Mouse (Mus musculus): ENCODE measurements around the gene Gtpbp10. TPM values are rescaled to one million over a fixed set of nuclear protein-coding genes. Genes with fewer than 3 reads are reported as not detected.

Gene Gtpbp10
- polyA plus RNA-seq, 1 experiment from 2014 or later = 32.8 TPM

DNA sequence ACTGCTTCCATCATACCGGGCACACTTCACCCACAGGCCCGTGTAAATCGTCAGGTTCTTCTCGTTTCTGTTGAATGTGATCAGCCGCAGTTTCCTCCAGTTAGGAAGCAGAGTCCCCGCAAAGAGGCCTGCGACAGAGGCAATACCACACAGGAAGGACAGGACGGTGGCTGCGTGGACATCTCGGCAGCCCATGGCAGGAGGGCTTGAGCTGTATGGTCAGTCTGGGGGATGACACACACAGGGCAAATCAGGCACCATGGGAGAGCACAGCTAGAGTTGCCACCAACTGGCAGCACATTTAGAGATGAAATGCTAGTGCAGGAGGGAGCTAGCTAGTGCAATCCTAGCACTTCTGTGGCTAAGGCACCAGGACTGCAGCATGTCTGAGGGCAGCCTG, 51.1 kb downstream of the Gtpbp10 start:
- DNase-seq (ENCODE audit: low spot score) (no peak), ATAC-seq (no peak; the same call in 1 of the 2 replicates)
- Histone ChIP-seq H3K9me3 (replicated peaks; ENCODE audit: control insufficient read depth, low read length) (no peaks in the 10 kb centered on the region), H3K4me1 (ENCODE audit: control insufficient read depth, insufficient read depth, low read length) (peaks cover 26% of the 10 kb centered on the region), H3K9ac (ENCODE audit: low read length) (peak overlapping the region; percentile 0; the same call in 1 of the 2 replicates), H3K36me3 (ENCODE audit: control insufficient read depth, insufficient read depth, low read length) (0 out of 2 replicates have a peak, but pooled peaks cover 3% of the 10 kb centered on the region), H3K4me2 (ENCODE audit: low read length) (peak overlapping the region; percentile 12), H3K27ac (ENCODE audit: low read depth, low read length) (no peak overlapping the region), H3K27me3 (replicated peaks; ENCODE audit: control insufficient read depth, insufficient read depth, low read length) (no peaks in the 10 kb centered on the region), H3K4me3 (ENCODE audit: low read depth, low read length) (no peak overlapping the region)
- 66% methylated on average over 10 of the region's 10 CpGs for WGBS

GRCm38 (mm10) chr5:5507701-5508225, 51.6 kb downstream of the Gtpbp10 start:
- no peak overlapping the region; the same call in 1 of the 2 replicates for H3K27ac ChIP-seq (ENCODE audit: low read depth, low read length)

DNA sequence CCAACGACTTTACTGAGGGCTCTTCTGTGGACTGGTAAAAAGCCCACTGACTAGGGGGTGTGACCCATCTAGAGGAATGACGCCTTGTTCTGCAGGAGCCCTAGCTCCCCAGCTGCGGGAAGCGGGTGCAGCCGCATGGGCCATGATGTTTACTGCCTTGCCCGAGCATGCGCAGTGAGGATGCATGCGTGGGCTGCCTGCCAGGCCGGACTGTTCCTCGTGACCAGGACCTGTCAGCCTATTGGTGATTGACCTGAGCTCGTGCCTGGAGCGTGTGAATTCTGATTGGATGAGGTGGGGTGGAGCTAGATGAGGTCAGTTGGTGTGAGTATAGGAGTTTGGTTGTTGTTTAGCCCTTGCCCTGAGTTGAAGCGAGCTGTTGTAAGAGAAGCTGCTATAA, 54.9 kb downstream of the Gtpbp10 start:
- H3K36me3 ChIP-seq (ENCODE audit: control insufficient read depth, insufficient read depth, low read length) = 0 out of 2 replicates have a peak, but pooled peaks cover 3% of the 10 kb centered on the region
- H3K9me3 ChIP-seq (replicated peaks; ENCODE audit: control insufficient read depth, low read length) = no peaks in the 10 kb centered on the region
- no peak overlapping the region for H3K4me3 ChIP-seq (ENCODE audit: low read depth, low read length)
- no peak for ATAC-seq
- no peak overlapping the region for H3K9ac ChIP-seq (ENCODE audit: low read length)
- H3K27ac ChIP-seq (ENCODE audit: low read depth, low read length) = no peak overlapping the region
- no peak overlapping the region for H3K4me2 ChIP-seq (ENCODE audit: low read length)
- no peak for DNase-seq (ENCODE audit: low spot score)
- H3K27me3 ChIP-seq (replicated peaks; ENCODE audit: control insufficient read depth, insufficient read depth, low read length) = no peaks in the 10 kb centered on the region
- WGBS = 93% methylated on average over 13 of the region's 13 CpGs
- H3K4me1 ChIP-seq (ENCODE audit: control insufficient read depth, insufficient read depth, low read length) = peaks cover 13% of the 10 kb centered on the region; the same call in 1 of the 2 replicates

More at GRCm38 (mm10) chr5:5507701-5508225, 51.6 kb downstream of the Gtpbp10 start:
- H3K4me2 ChIP-seq (ENCODE audit: low read length) = peak overlapping the region; percentile 12
- ATAC-seq (peak; percentile 73), DNase-seq (ENCODE audit: low spot score) (peak; percentile 75)
- no peak overlapping the region for H3K4me3 ChIP-seq (ENCODE audit: low read depth, low read length)
- peaks cover 26% of the 10 kb centered on the region for H3K4me1 ChIP-seq (ENCODE audit: control insufficient read depth, insufficient read depth, low read length)
- no peaks in the 10 kb centered on the region for H3K9me3 ChIP-seq (replicated peaks; ENCODE audit: control insufficient read depth, low read length)
- 19% methylated on average over 20 of the region's 20 CpGs for WGBS
- no peaks in the 10 kb centered on the region for H3K27me3 ChIP-seq (replicated peaks; ENCODE audit: control insufficient read depth, insufficient read depth, low read length)
- peak overlapping the region; percentile 0; the same call in 1 of the 2 replicates for H3K9ac ChIP-seq (ENCODE audit: low read length)
- 0 out of 2 replicates have a peak, but pooled peaks cover 3% of the 10 kb centered on the region for H3K36me3 ChIP-seq (ENCODE audit: control insufficient read depth, insufficient read depth, low read length)

DNA sequence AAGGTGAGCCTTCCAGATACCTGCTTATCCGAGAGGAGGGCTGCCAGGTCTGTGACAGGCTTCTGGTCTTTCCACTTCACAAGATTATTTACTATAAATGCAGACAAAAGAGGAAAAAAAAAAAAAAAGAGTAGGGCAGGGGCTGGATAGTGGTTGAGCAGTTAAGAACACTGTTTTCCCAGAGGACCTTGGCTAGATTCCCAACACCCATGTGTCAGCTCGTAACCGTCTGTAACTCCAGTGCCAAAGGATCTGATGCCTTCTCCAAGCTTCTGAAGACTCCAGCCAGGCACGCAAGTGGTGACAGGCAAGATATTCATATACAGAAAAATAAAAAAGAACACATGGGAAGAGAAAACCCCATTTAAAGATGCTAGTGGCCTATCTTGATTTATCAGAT, 56.0 kb downstream of the Gtpbp10 start:
- peaks cover 12% of the 10 kb centered on the region; the same call in 1 of the 2 replicates for H3K4me1 ChIP-seq (ENCODE audit: control insufficient read depth, insufficient read depth, low read length)
- H3K9ac ChIP-seq (ENCODE audit: low read length) = no peak overlapping the region
- H3K9me3 ChIP-seq (replicated peaks; ENCODE audit: control insufficient read depth, low read length) = no peaks in the 10 kb centered on the region
- H3K27ac ChIP-seq (ENCODE audit: low read depth, low read length) = no peak overlapping the region
- H3K4me2 ChIP-seq (ENCODE audit: low read length) = no peak overlapping the region
- ATAC-seq (no peak), DNase-seq (ENCODE audit: low spot score) (peak; percentile 43)
- no peak overlapping the region for H3K4me3 ChIP-seq (ENCODE audit: low read depth, low read length)
- H3K27me3 ChIP-seq (replicated peaks; ENCODE audit: control insufficient read depth, insufficient read depth, low read length) = no peaks in the 10 kb centered on the region
- 0 out of 2 replicates have a peak, but pooled peaks cover 3% of the 10 kb centered on the region for H3K36me3 ChIP-seq (ENCODE audit: control insufficient read depth, insufficient read depth, low read length)
- 61% methylated on average over 4 of the region's 4 CpGs for WGBS

DNA sequence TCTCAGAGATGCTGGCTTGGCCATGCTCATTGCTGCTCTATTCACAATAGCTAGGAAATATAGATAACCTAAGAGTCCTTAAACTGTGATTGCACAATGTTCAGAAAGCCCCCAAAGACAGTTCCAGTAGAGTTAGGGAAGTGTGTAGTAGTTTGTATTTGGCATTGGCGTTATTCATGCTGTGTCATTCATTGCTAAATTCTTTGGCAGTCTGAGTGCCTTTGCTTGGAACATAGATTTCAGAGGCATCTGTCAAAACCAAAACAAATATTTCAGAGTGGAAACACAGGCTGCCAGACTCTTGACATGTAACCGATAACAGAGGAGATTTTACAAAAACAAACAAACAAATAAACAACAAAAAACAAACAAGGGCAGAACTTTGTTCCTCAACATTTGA, 57.8 kb downstream of the Gtpbp10 start:
- 0 out of 2 replicates have a peak, but pooled peaks cover 3% of the 10 kb centered on the region for H3K27me3 ChIP-seq (replicated peaks; ENCODE audit: control insufficient read depth, insufficient read depth, low read length)
- no peak overlapping the region for H3K9ac ChIP-seq (ENCODE audit: low read length)
- no peaks in the 10 kb centered on the region for H3K9me3 ChIP-seq (replicated peaks; ENCODE audit: control insufficient read depth, low read length)
- DNase-seq (ENCODE audit: low spot score) (peak; percentile 67), ATAC-seq (peak; percentile 37; the same call in 1 of the 2 replicates)
- H3K27ac ChIP-seq (ENCODE audit: low read depth, low read length) = no peak overlapping the region
- H3K4me1 ChIP-seq (ENCODE audit: control insufficient read depth, insufficient read depth, low read length) = no peaks in the 10 kb centered on the region
- 66% methylated on average over 2 of the region's 2 CpGs for WGBS
- no peak overlapping the region for H3K4me2 ChIP-seq (ENCODE audit: low read length)
- 0 out of 2 replicates have a peak, but pooled peaks cover 3% of the 10 kb centered on the region for H3K36me3 ChIP-seq (ENCODE audit: control insufficient read depth, insufficient read depth, low read length)
- no peak overlapping the region for H3K4me3 ChIP-seq (ENCODE audit: low read depth, low read length)

DNA sequence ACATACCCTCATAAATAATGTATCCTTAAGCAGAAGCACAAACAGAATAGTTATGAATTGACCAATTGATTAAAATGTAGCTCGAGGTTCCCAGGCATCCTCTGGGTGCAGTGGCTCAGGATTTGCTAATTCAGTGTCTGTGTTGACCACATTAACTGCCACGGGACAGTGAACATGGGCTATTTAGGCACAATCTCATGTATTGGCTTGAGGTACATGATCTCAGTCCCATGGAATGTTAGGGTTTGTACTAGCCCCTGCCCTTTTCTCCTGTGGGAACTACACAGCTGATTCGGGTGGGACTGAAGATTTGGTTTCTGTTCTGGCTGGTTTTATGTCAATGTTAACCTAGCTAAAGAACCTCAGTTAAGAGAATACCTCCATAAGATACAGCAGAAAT, 62.9 kb downstream of the Gtpbp10 start:
- H3K9me3 ChIP-seq (replicated peaks; ENCODE audit: control insufficient read depth, low read length) = no peaks in the 10 kb centered on the region
- no peak overlapping the region for H3K27ac ChIP-seq (ENCODE audit: low read depth, low read length)
- ATAC-seq (peak; percentile 52; the same call in 1 of the 2 replicates), DNase-seq (ENCODE audit: low spot score) (no peak)
- 48% methylated on average over 3 of the region's 3 CpGs for WGBS
- no peaks in the 10 kb centered on the region for H3K4me1 ChIP-seq (ENCODE audit: control insufficient read depth, insufficient read depth, low read length)
- no peak overlapping the region for H3K4me2 ChIP-seq (ENCODE audit: low read length)
- H3K27me3 ChIP-seq (replicated peaks; ENCODE audit: control insufficient read depth, insufficient read depth, low read length) = 0 out of 2 replicates have a peak, but pooled peaks cover 4% of the 10 kb centered on the region
- no peaks in the 10 kb centered on the region for H3K36me3 ChIP-seq (ENCODE audit: control insufficient read depth, insufficient read depth, low read length)
- no peak overlapping the region for H3K4me3 ChIP-seq (ENCODE audit: low read depth, low read length)
- no peak overlapping the region for H3K9ac ChIP-seq (ENCODE audit: low read length)

- WGBS = 90% methylated on average over 4 of the region's 4 CpGs
- no peaks in the 10 kb centered on the region for H3K4me1 ChIP-seq (ENCODE audit: control insufficient read depth, insufficient read depth, low read length)
- H3K9me3 ChIP-seq (replicated peaks; ENCODE audit: control insufficient read depth, low read length) = no peaks in the 10 kb centered on the region
- 0 out of 2 replicates have a peak, but pooled peaks cover 4% of the 10 kb centered on the region for H3K27me3 ChIP-seq (replicated peaks; ENCODE audit: control insufficient read depth, insufficient read depth, low read length)
- H3K9ac ChIP-seq (ENCODE audit: low read length) = no peak overlapping the region
- H3K36me3 ChIP-seq (ENCODE audit: control insufficient read depth, insufficient read depth, low read length) = no peaks in the 10 kb centered on the region
- no peak overlapping the region for H3K4me2 ChIP-seq (ENCODE audit: low read length)
- no peak overlapping the region for H3K27ac ChIP-seq (ENCODE audit: low read depth, low read length)
- DNase-seq (ENCODE audit: low spot score) (no peak), ATAC-seq (no peak)
- H3K4me3 ChIP-seq (ENCODE audit: low read depth, low read length) = no peak overlapping the region
Observed at GRCm38 (mm10) chr5:5495042-5495441, 64.3 kb downstream of the Gtpbp10 start.

- no peak overlapping the region for H3K27ac ChIP-seq (ENCODE audit: low read depth, low read length)
- no peaks in the 10 kb centered on the region for H3K36me3 ChIP-seq (ENCODE audit: control insufficient read depth, insufficient read depth, low read length)
- 0 out of 2 replicates have a peak, but pooled peaks cover 4% of the 10 kb centered on the region for H3K27me3 ChIP-seq (replicated peaks; ENCODE audit: control insufficient read depth, insufficient read depth, low read length)
- H3K9ac ChIP-seq (ENCODE audit: low read length) = no peak overlapping the region
- ATAC-seq (peak; percentile 69), DNase-seq (ENCODE audit: low spot score) (peak; percentile 86)
- no peaks in the 10 kb centered on the region for H3K9me3 ChIP-seq (replicated peaks; ENCODE audit: control insufficient read depth, low read length)
- no peak overlapping the region for H3K4me2 ChIP-seq (ENCODE audit: low read length)
- 41% methylated on average over 16 of the region's 16 CpGs for WGBS
- no peaks in the 10 kb centered on the region for H3K4me1 ChIP-seq (ENCODE audit: control insufficient read depth, insufficient read depth, low read length)
- no peak overlapping the region for H3K4me3 ChIP-seq (ENCODE audit: low read depth, low read length)
Observed at GRCm38 (mm10) chr5:5494269-5495005, 64.9 kb downstream of the Gtpbp10 start.

DNA sequence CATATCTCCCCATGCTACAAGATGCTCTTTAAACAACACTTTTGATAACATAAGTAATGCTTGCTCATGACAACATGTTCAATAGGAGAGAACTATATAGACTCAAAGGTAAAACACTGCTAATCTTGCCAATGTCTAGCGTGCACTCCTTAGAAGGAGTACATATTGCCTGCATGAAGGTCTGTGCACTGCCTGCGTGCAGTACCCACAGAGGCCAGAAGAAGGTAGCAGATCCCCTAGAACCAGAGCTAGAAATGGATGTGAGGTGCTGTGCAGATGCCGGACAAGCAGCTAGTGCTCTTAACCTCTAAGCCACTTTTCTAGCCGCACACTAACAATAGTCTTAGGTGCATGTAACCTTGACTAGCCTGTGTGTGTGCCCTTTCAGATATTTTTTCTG, 67.2 kb downstream of the Gtpbp10 start:
- Histone ChIP-seq H3K4me2 (ENCODE audit: low read length) (no peak overlapping the region), H3K4me1 (ENCODE audit: control insufficient read depth, insufficient read depth, low read length) (no peaks in the 10 kb centered on the region), H3K9ac (ENCODE audit: low read length) (no peak overlapping the region), H3K27me3 (replicated peaks; ENCODE audit: control insufficient read depth, insufficient read depth, low read length) (0 out of 2 replicates have a peak, but pooled peaks cover 4% of the 10 kb centered on the region), H3K36me3 (ENCODE audit: control insufficient read depth, insufficient read depth, low read length) (no peaks in the 10 kb centered on the region), H3K4me3 (ENCODE audit: low read depth, low read length) (no peak overlapping the region), H3K27ac (ENCODE audit: low read depth, low read length) (no peak overlapping the region), H3K9me3 (replicated peaks; ENCODE audit: control insufficient read depth, low read length) (no peaks in the 10 kb centered on the region)
- no peak for ATAC-seq
- WGBS = 91% methylated on average over 4 of the region's 4 CpGs
- DNase-seq (ENCODE audit: low spot score) = no peak
